Mouse (Mus musculus) neural tube, embryonic 10.5 days (tissue): ENCODE data around the gene Parva.

Experiments
- DNase-seq: peaks from one replicate; pipeline ENCODE4 v3.0.0-alpha.2; 2017; ENCODE audit warnings: low spot score; ENCODE audit errors: extremely low spot score

Gene Parva

GRCm38 (mm10) chr7:112599650-112600049 is 172.3 kb downstream of the Parva start:
- no peak for DNase-seq

GRCm38 (mm10) chr7:112600163-112600562 is 172.9 kb downstream of the Parva start:
- no peak for DNase-seq

- no peak for DNase-seq
Observed at GRCm38 (mm10) chr7:112602966-112603365, 175.7 kb downstream of the Parva start.

GRCm38 (mm10) chr7:112603496-112604170 is 176.3 kb downstream of the Parva start:
- DNase-seq, result no peak

- no peak for DNase-seq
Observed at GRCm38 (mm10) chr7:112604209-112604608, 176.9 kb downstream of the Parva start.

GRCm38 (mm10) chr7:112614046-112614790 is 186.9 kb downstream of the Parva start:
- no peak for DNase-seq

GRCm38 (mm10) chr7:112614791-112615668 is 187.7 kb downstream of the Parva start:
- DNase-seq, result no peak

- no peak for DNase-seq
Observed at GRCm38 (mm10) chr7:112620322-112621179, 193.2 kb downstream of the Parva start.

- no peak for DNase-seq
Observed at GRCm38 (mm10) chr7:112627481-112627880, 200.2 kb downstream of the Parva start.

- DNase-seq, result no peak
Observed at GRCm38 (mm10) chr7:112634505-112635213, 207.4 kb downstream of the Parva start.

GRCm38 (mm10) chr7:112635936-112636335 is 208.6 kb downstream of the Parva start:
- DNase-seq, result no peak
